Mouse (Mus musculus) CH12.LX (cell line): ENCODE results near the gene Pdcd1lg2.

Source experiments
- CHD2 ChIP-seq: IDR thresholded peaks from 2 replicates; pipeline ENCODE4 v1.6.1; 2011; ENCODE audit warnings: low read length, improper control_type of control experiment
- CTCF ChIP-seq, 2 experiments: IDR thresholded peaks in 1 of 2; conservative IDR thresholded peaks in 1 of 2; 2 replicates each; pipeline ENCODE4 v1.5.1; 2011 to 2012; ENCODE audit warnings: low read depth in 2 of 2, low read length in 2 of 2, improper control_type of control experiment in 1 of 2, inconsistent platforms in 1 of 2, mild to moderate bottlenecking in 1 of 2, moderate library complexity in 1 of 2
- EP300 ChIP-seq: IDR thresholded peaks from 2 replicates; pipeline ENCODE4 v1.6.1; 2011; ENCODE audit warnings: low read length, improper control_type of control experiment
- MAX ChIP-seq: IDR thresholded peaks from 2 replicates; pipeline ENCODE4 v1.6.1; 2011; ENCODE audit warnings: low read length, improper control_type of control experiment
- MEF2A ChIP-seq: IDR thresholded peaks from 2 replicates; pipeline ENCODE4 v1.6.1; 2014; ENCODE audit warnings: low read depth, mild to moderate bottlenecking, inconsistent platforms, low read length, improper control_type of control experiment, borderline replicate concordance
- MXI1 ChIP-seq: IDR thresholded peaks from 2 replicates; pipeline ENCODE4 v1.6.1; 2011; ENCODE audit warnings: mild to moderate bottlenecking, low read depth, low read length, improper control_type of control experiment
- POLR2A ChIP-seq: IDR thresholded peaks from 2 replicates; pipeline ENCODE4 v1.6.1; 2011; ENCODE audit warnings: low read depth, mild to moderate bottlenecking, improper control_type of control experiment, low read length
- POLR2AphosphoS2 ChIP-seq: IDR thresholded peaks from 2 replicates; pipeline ENCODE4 v1.6.1; 2011; ENCODE audit warnings: low read depth, low read length, improper control_type of control experiment
- RAD21 ChIP-seq: IDR thresholded peaks from 2 replicates; pipeline ENCODE4 v1.6.1; 2011; ENCODE audit warnings: low read depth, mild to moderate bottlenecking, low read length, improper control_type of control experiment, moderate library complexity
- RCOR1 ChIP-seq: conservative IDR thresholded peaks from 2 replicates; pipeline ENCODE4 v1.6.1; 2012; ENCODE audit warnings: low read depth, mild to moderate bottlenecking, inconsistent platforms, low read length, improper control_type of control experiment
- ZC3H11A ChIP-seq: IDR thresholded peaks from 2 replicates; pipeline ENCODE4 v1.6.1; 2012; ENCODE audit warnings: low read depth, mild to moderate bottlenecking, inconsistent platforms, low read length, improper control_type of control experiment
- ZNF384 ChIP-seq: IDR thresholded peaks from 2 replicates; pipeline ENCODE4 v1.6.1; 2012; ENCODE audit warnings: low read depth, low read length, improper control_type of control experiment, inconsistent platforms

DNA sequence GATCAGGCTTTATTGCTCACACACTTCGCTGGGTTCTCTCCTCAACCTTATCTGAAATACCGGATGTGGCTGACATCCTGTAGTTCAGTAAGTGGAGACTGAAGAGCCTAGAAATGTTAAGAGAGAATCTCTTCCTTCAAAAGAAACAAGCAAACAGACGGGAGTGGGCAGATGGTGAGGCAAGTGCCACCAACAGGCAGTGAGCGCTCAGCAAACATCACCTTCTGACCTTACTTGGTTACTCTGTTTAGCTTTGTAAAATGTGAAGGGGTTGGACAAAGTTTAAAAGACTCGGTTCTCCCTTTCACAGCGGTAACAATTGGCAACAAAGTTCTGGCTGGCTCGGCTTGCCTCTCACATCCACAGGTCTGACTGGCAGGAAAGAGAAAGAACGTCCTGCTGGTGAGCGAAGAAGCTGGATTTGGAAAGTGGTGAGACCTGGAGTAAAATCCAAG is 8.0 kb downstream of the Pdcd1lg2 start:
- TF ChIP-seq EP300 (no peak), ZNF384 (no peak), MEF2A (no peak), MAX (no peak), POLR2AphosphoS2 (no peak), CTCF (conservative IDR thresholded peaks at IDR 0.05 in 1 of 2, IDR thresholded peaks at IDR 0.05 in 1 of 2; ENCODE audit: low read depth in 2 of 2, low read length in 2 of 2) (no peak), ZC3H11A (no peak), POLR2A (no peak), RCOR1 (no peak), RAD21 (no peak), CHD2 (no peak), MXI1 (no peak)
